Mouse (Mus musculus): ENCODE results near the gene Pde4d.
A peak's percentile ranks its signal among the peaks of the same experiment; 100 is the strongest.

The Pde4d gene

DNA sequence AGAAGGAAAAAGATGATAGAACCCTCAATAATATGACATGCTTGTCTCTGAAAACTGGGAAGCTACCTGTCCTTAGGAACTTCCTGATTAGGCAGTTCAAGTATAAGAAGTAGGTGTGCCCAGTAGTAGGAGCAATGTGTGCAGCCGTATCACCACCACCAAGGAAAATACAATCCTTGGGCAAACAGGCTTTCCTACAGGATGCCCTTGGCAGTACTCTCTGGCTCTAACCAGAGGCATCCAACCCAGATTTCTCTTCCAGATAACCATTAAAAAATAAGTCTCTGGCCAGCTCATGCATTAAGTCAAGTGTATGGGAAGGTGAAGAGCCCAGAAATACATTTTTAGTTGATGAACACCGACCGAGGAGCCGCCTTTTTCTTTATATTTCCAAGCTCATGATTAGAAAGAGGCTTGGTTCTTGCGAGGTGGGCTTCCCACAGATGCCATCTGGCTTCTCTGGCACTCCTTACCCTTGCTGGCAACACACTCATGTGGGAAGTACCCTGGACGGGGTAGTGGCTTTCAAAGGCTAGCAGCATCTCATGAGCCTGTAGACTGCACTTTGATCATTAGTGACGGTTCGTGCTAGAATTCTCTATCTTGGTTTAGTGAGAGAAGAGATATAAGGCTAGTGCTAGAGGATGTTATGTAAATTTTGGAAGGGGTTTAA is 375.0 kb downstream of the Pde4d start:
- no peak for DNase-seq (ENCODE audit: extremely low spot score)

GRCm38 (mm10) chr13:108825501-108825900 is 375.8 kb downstream of the Pde4d start:
- no peak for DNase-seq (ENCODE audit: extremely low spot score)

- no peak for DNase-seq (ENCODE audit: extremely low spot score)
These were observed 384.4 kb downstream of the Pde4d start for GRCm38 (mm10) chr13:108834197-108834596.

DNA sequence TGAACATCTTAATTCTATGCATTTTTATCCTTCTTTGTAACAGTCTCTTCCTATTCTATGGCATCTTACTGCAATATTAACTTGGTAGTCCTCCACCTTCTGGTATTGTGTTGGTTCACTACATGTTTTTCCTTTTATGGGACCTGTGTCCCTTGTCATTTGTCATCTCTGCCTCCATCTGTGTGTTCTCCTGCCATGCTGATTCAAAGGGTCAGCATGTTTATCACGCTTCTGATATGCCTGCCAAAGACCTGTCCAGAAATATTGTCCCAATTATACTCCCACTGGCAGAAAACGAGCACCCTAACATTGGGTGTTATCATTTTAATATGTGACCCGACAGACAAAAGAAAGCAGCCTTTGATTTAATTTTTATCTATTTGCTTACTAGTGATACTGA is 386.6 kb downstream of the Pde4d start:
- no peak for DNase-seq (ENCODE audit: extremely low spot score)

- no peak for DNase-seq (ENCODE audit: extremely low spot score)
These were observed 389.4 kb downstream of the Pde4d start for GRCm38 (mm10) chr13:108839142-108839541.

DNA sequence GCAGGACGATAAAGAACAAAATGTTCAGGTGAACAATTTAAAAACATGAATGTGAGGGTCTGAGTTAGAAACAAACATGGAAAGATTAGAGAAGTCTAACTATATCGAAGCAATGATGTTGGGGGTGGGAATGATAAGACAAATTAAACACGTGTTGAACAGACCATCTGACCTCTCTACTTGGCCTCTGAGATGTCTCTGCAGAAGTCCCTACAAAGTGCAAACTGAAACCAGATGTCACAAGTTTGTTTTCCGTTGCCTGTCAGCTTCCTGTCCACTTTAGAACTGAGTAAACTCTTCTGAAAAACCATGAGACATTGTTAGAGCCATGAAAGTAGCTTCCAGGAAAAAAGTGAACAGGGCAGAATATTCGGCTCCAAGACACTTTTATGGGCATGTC is 404.3 kb downstream of the Pde4d start:
- peak; percentile 28 for DNase-seq (ENCODE audit: extremely low spot score)

DNA sequence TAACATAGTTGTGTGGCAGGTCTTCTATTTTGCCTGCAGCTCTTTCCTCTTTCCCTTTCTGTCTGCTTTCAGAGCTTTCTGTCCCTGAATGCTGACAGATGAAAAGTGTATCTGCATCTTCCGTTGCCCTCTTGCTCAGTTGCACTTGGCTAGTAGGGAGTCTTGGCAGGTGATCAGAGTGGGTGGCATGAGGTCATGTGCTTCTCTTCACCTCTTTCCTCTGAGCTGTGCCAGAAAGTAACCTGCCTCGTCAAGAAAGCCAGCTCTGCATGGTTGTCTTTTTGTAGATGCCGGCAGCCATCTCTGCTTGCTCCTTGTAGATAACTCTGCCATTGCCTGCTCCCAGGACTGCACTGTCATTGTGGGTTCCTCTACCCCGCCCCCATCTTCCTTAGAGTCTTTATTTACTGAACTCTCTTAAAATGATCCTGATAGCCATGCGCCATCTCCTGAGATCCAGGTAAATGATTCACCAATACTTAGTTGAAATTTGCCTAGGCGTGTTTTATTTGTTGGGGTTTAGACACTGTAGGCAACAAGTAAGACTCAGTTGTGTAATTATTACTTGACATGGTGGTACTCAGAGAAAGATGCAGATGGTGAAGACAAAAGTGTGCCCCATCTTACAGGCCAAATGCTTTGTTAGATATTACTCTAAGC is 407.2 kb downstream of the Pde4d start:
- DNase-seq (ENCODE audit: extremely low spot score): no peak

DNA sequence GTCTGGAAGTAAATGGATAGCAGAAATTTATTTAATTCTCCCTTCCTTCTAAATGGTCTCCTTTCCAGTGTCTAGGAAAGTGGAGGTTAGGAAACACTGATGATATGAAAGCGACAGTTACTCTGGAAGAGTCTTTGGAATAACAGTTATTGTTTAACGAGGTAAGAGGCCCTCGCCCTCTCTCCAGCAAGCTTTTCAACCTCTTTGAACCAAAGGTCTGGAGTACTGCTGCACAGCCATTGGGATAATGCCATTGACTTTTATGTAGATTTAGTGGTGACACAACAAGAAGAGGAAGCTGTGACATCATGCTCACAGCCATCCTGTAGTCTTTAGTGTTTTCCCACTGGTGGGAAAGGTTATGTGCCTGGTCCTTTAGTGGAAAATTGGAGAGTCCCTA is 409.6 kb downstream of the Pde4d start:
- DNase-seq (ENCODE audit: extremely low spot score): no peak

DNA sequence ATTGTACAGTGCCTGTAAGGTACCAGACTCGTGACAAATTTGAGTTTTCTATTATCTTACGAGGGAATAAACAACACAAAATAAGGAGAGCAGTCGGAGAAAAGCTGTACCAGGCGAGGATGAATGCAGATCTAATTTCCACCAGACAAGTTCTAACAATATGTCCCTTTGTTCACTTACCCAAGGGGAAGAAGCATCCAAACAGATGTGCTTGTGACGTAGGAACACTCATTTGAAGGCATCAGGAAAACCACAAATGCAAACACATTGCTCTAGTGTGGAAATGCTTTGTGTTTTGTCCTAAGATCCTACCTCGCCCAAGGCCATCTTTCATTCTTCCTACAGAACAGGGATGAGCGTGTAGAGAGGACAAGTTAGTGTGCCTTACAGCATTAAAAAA is 411.0 kb downstream of the Pde4d start:
- no peak for DNase-seq (ENCODE audit: extremely low spot score)

- DNase-seq (ENCODE audit: extremely low spot score): no peak
These were observed 412.0 kb downstream of the Pde4d start for GRCm38 (mm10) chr13:108861707-108862106.

DNA sequence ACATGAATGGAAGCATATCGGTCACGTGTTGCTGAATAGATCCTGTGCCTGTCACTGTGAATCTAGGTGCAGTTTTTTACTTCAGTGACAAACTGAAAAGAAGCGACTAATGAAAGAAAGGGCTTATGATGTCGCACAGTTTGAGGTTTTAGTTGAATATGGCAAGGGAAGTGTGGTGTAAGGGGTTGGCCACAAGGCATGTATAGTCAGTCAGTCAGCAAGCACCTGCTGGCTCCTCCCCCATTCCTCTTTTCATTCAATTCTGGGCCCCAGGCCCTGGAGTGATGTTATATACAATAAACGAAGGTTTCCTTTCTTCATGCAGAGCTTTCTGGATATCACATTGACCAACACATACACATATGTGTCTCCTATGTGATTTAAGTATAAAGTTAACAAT is 412.4 kb downstream of the Pde4d start:
- DNase-seq (ENCODE audit: extremely low spot score): no peak

DNA sequence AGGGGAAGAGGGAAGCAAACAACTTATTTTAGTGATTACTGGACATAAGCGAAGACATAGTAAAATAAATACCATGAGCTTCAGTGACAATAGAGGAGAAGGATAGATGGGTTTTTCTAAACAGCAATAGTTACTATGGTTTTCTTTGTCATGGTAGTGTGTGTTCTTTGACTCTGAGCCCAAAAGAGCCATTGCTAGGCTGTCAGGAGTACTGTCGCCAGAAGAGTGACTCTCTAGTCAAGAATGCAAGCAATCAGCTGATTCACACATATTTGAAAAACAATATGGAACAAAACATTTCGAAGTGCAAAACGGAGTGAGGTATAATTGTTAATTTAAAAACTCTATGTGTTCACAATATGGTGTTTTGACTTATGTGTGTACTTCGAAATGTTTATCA is 450.4 kb downstream of the Pde4d start:
- DNase-seq (ENCODE audit: extremely low spot score): no peak

DNA sequence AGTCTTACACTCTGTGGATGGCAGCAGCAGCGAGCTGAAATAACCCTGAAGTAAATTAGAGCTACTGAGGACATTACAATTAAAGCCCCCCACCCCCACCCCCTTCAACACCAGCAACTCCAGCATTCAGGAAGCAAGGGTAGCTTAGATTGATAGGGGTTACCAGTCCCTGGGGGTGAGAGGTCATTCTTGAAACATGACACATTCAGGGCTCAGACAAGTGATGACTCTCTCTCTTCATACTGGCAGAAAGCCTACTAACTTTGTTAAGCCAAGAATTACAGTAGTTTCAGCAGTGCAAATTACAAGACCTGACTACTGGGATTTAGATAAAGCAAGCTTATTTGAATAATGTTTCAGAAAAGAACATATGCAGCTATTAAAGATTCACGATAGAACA is 455.4 kb downstream of the Pde4d start:
- peak; percentile 24 for DNase-seq (ENCODE audit: extremely low spot score)

GRCm38 (mm10) chr13:108909193-108909592 is 459.4 kb downstream of the Pde4d start:
- no peak for DNase-seq (ENCODE audit: extremely low spot score)

DNA sequence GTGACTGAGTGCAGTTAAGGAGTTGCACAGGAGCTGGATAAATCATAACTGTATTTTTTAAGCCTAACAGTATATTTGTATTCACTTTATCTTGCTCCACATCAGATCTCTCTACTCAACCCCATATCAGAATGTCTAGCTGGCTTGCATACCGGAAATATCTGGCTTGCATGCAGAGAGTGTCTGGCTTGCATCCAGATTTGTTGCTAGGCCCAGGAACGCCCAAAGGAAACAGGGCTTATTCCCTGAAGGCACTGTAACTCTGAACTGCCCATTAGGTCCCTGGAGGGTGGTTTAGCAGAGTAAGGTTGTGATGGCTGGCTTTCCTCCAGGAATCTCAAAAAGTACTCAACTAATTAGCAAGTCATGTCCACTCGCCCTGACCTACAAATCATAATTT is 464.9 kb downstream of the Pde4d start:
- DNase-seq (ENCODE audit: extremely low spot score): no peak

GRCm38 (mm10) chr13:108921146-108921545 is 471.4 kb downstream of the Pde4d start:
- no peak for DNase-seq (ENCODE audit: extremely low spot score)

GRCm38 (mm10) chr13:108934854-108935253 is 485.1 kb downstream of the Pde4d start:
- DNase-seq (ENCODE audit: extremely low spot score): no peak

GRCm38 (mm10) chr13:108937272-108937671 is 487.5 kb downstream of the Pde4d start:
- DNase-seq (ENCODE audit: extremely low spot score): no peak

GRCm38 (mm10) chr13:108952911-108953310 is 503.2 kb downstream of the Pde4d start:
- no peak for DNase-seq (ENCODE audit: extremely low spot score)

- DNase-seq (ENCODE audit: extremely low spot score): no peak
These were observed 506.3 kb downstream of the Pde4d start for GRCm38 (mm10) chr13:108956059-108956458.

GRCm38 (mm10) chr13:108964056-108964455 is 514.3 kb downstream of the Pde4d start:
- no peak for DNase-seq (ENCODE audit: extremely low spot score)

DNA sequence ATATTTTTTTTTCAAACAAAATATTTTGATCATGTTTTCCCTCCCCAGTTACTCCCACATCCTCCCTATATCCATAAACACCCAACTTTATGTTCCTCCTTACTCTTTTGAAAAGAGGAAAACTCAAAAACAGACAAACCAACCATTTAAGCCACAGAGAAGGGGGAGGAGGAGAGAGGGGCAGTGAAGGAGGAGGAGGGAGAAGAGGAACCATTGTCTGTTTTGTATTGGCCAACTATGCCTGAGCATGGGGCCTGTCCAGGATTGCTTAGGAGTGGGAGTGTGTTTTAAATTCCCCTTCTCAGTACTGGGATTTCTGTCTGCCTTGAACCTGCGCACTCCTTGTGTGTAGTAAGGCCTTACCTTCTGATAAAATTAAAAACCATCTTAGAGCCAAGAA is 531.4 kb downstream of the Pde4d start:
- DNase-seq (ENCODE audit: extremely low spot score): no peak

DNA sequence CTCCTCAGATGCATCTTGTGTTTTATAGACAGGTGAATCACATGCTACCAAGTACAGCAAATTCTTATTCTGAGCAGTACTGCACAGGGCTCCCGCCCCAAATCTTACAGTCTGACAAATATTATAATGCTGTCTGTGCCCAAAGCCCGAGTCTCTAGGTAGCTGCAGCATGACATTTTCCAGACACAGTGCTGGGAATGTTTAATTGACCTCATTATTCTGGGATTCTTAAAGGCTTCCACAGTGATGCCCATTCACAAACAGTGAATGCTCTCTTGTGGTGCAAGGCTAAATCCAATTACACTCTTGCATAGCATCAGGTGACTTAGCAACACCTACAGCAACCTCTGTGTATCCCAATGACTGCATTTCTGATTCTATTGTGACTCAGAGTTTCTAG is 549.0 kb downstream of the Pde4d start:
- no peak for DNase-seq (ENCODE audit: extremely low spot score)

- no peak for DNase-seq (ENCODE audit: extremely low spot score)
These were observed 575.0 kb downstream of the Pde4d start for GRCm38 (mm10) chr13:109024703-109025102.

Measured in embryo, embryonic 9.5 days (tissue).